In the genomic region with DNA sequence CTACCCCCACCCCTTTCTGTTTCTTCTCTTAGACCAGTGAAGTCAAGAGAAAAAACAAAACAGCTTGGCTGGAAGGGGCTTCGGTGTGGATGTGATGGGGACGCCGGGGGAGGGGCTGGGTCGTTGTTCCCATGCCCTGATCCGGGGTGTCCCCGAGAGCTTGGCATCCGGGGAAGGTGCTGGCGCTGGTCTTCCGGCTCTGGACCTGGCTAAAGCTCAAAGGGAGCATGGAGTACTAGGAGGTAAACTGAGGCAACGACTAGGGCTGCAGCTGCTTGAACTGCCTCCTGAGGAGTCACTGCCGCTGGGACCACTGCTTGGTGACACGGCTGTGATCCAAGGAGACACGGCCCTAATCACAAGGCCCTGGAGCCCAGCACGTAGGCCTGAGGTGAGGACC, we compare ENCODE assay signal across 8 mouse cellular contexts. TPM values are rescaled to one million over a fixed set of nuclear protein-coding genes. Genes with fewer than 3 reads are reported as not detected.
DNase-seq lines count a peak whose midpoint lies in the region; ATAC-seq lines count a peak whose summit lies in the region.

No protein-coding gene starts in this region.

- peaks cover 87% of the 10 kb centered on the region for H3K36me3 ChIP-seq in megakaryocyte, embryonic 14.5 days (replicated peaks; ENCODE audit: low read length)
- peaks cover 68% of the 10 kb centered on the region for H3K36me3 ChIP-seq in limb, embryonic 12.5 days
- peaks cover 47% of the 10 kb centered on the region for H3K36me3 ChIP-seq in stomach, embryonic 14.5 days (ENCODE audit: control insufficient read depth, insufficient read depth, low read length)

- peak overlapping the region; percentile 94 for H3K4me3 ChIP-seq in megakaryocyte, embryonic 14.5 days (replicated peaks)
- peak overlapping the region; percentile 83 for H3K4me3 ChIP-seq in limb, embryonic 12.5 days (replicated peaks)
- H3K4me3 ChIP-seq in stomach, embryonic 14.5 days (ENCODE audit: low read depth, low read length) = peak overlapping the region; percentile 87

- no peaks in the 10 kb centered on the region for H3K9me3 ChIP-seq in megakaryocyte, embryonic 14.5 days
- no peaks in the 10 kb centered on the region for H3K9me3 ChIP-seq in limb, embryonic 12.5 days
- no peaks in the 10 kb centered on the region for H3K9me3 ChIP-seq in stomach, embryonic 14.5 days (ENCODE audit: control insufficient read depth, low read depth, low read length)

- ATAC-seq in megakaryocyte, adult 5-6 weeks (ENCODE audit: poor library complexity, severe bottlenecking) = no peak
- ATAC-seq in limb, embryonic 12.5 days (ENCODE audit: insufficient number of reproducible peaks, insufficient read depth, low FRiP score, low TSS enrichment, low read depth) = no peak
- no peak for ATAC-seq in stomach, embryonic 14.5 days (ENCODE audit: insufficient number of reproducible peaks, insufficient read depth, low FRiP score, low read depth)

- H3K27me3 ChIP-seq in megakaryocyte, embryonic 14.5 days (replicated peaks) = no peaks in the 10 kb centered on the region
- peaks cover 21% of the 10 kb centered on the region for H3K27me3 ChIP-seq in limb, embryonic 12.5 days
- no peaks in the 10 kb centered on the region for H3K27me3 ChIP-seq in stomach, embryonic 14.5 days (ENCODE audit: control insufficient read depth, insufficient read depth, low read length)

- H3K9ac ChIP-seq in limb, embryonic 12.5 days (replicated peaks) = peak overlapping the region; percentile 88
- H3K9ac ChIP-seq in stomach, embryonic 14.5 days (replicated peaks; ENCODE audit: low read depth, low read length) = peak overlapping the region; percentile 83

- 26% methylated on average over 14 of the region's 14 CpGs for WGBS in limb, embryonic 12.5 days
- WGBS in stomach, embryonic 14.5 days = 31% methylated on average over 14 of the region's 14 CpGs

- H3K27ac ChIP-seq in limb, embryonic 12.5 days = no peak overlapping the region
- peak overlapping the region; percentile 93; the same call in 1 of the 2 replicates for H3K27ac ChIP-seq in stomach, embryonic 14.5 days (ENCODE audit: low read length)

- DNase-seq in cerebellum, adult 9-10 months = peak; percentile 62
- DNase-seq in cerebellum, postnatal 36 days = no peak
- no peak for DNase-seq in left cerebral cortex, postnatal 36 days (ENCODE audit: low spot score in 2 of 2)
- no peak for DNase-seq in adrenal gland, adult 8-10 months

- peak overlapping the region; percentile 91 for H3K4me2 ChIP-seq in limb, embryonic 12.5 days
- peak overlapping the region; percentile 88 for H3K4me2 ChIP-seq in stomach, embryonic 14.5 days (replicated peaks; ENCODE audit: low read depth, low read length)

- intact Hi-C loops in left cerebral cortex, postnatal 36 days (cut with DNase I) = no loop called here

- peaks cover 93% of the 10 kb centered on the region for H3K4me1 ChIP-seq in megakaryocyte, embryonic 14.5 days
- H3K4me1 ChIP-seq in limb, embryonic 12.5 days (replicated peaks) = peaks cover 31% of the 10 kb centered on the region
- peaks cover 19% of the 10 kb centered on the region; the same call in 1 of the 2 replicates for H3K4me1 ChIP-seq in stomach, embryonic 14.5 days (ENCODE audit: control insufficient read depth, insufficient read depth, low read length)

RNA-seq across cellular contexts. Expression of gene Ddah2, which starts 1.2 kb away (rescaled TPM):
- polyA plus RNA-seq in megakaryocyte, embryonic 14.5 days (2012; ENCODE audit: insufficient read depth, low replicate concordance) = 30.5 and 36.5 TPM in 2 replicates
- total RNA-seq in megakaryocyte, adult 5-6 weeks (2015) = 2.2 and 3.1 TPM in 2 replicates
- total RNA-seq in megakaryocyte, adult 5-6 weeks (2017) = 1.2 and 2.7 TPM in 2 replicates
- polyA plus RNA-seq in limb, embryonic 12.5 days (2016; fragmentation: Nextera tagmentation; extraction: Ambion mirVana) = 489 and 492 TPM in 2 replicates
- 292 and 322 TPM in 2 replicates for polyA plus RNA-seq in stomach, embryonic 14.5 days (2014; fragmentation: Nextera tagmentation; extraction: Ambion mirVana)
- 10 to 100 TPM; 13.9 to 14.0 TPM for total RNA-seq in left cerebral cortex, postnatal 36 days (2021)
- 10 to 100 TPM; 12.4 to 29.5 (median 21.6) TPM for total RNA-seq in adrenal gland, adult 8-10 months (2022)

RNA-seq across cellular contexts. Expression of gene Ly6g6c, which starts 5.1 kb away (rescaled TPM):
- 14.8 and 15.5 TPM in 2 replicates for polyA plus RNA-seq in megakaryocyte, embryonic 14.5 days (2012; ENCODE audit: insufficient read depth, low replicate concordance)
- not detected in 2 replicates for total RNA-seq in megakaryocyte, adult 5-6 weeks (2015)
- total RNA-seq in megakaryocyte, adult 5-6 weeks (2017) = not detected in 2 replicates
- not detected in 2 replicates for polyA plus RNA-seq in limb, embryonic 12.5 days (2016; fragmentation: Nextera tagmentation; extraction: Ambion mirVana)
- polyA plus RNA-seq in stomach, embryonic 14.5 days (2014; fragmentation: Nextera tagmentation; extraction: Ambion mirVana) = 0.30 and 0.63 TPM in 2 replicates
- total RNA-seq in left cerebral cortex, postnatal 36 days (2021) = not detected
- total RNA-seq in adrenal gland, adult 8-10 months (2022) = not detected

RNA-seq across cellular contexts. Expression of gene Mpig6b, which starts 5.9 kb away (rescaled TPM):
- 53.5 and 66.3 TPM in 2 replicates for polyA plus RNA-seq in megakaryocyte, embryonic 14.5 days (2012; ENCODE audit: insufficient read depth, low replicate concordance)
- total RNA-seq in megakaryocyte, adult 5-6 weeks (2015) = not detected in 2 replicates
- not detected in 2 replicates for total RNA-seq in megakaryocyte, adult 5-6 weeks (2017)
- polyA plus RNA-seq in limb, embryonic 12.5 days (2016; fragmentation: Nextera tagmentation; extraction: Ambion mirVana) = 0.68 and 0.76 TPM in 2 replicates
- 0.97 and 1.3 TPM in 2 replicates for polyA plus RNA-seq in stomach, embryonic 14.5 days (2014; fragmentation: Nextera tagmentation; extraction: Ambion mirVana)
- not detected for total RNA-seq in left cerebral cortex, postnatal 36 days (2021)
- total RNA-seq in adrenal gland, adult 8-10 months (2022) = not detected

RNA-seq across cellular contexts. Expression of gene Clic1, which starts 10.3 kb away (rescaled TPM):
- 244 and 373 TPM in 2 replicates for polyA plus RNA-seq in megakaryocyte, embryonic 14.5 days (2012; ENCODE audit: insufficient read depth, low replicate concordance)
- 415 and 463 TPM in 2 replicates for total RNA-seq in megakaryocyte, adult 5-6 weeks (2015)
- total RNA-seq in megakaryocyte, adult 5-6 weeks (2017) = 386 and 405 TPM in 2 replicates
- 194 and 195 TPM in 2 replicates for polyA plus RNA-seq in limb, embryonic 12.5 days (2016; fragmentation: Nextera tagmentation; extraction: Ambion mirVana)
- 83.0 and 88.5 TPM in 2 replicates for polyA plus RNA-seq in stomach, embryonic 14.5 days (2014; fragmentation: Nextera tagmentation; extraction: Ambion mirVana)
- 1 to 10 TPM; 8.4 to 8.5 TPM for total RNA-seq in left cerebral cortex, postnatal 36 days (2021)
- 100 to 1,000 TPM in 2 of 4 experiments, 10 to 100 TPM in 2; 83.2 to 134 (median 113) TPM for total RNA-seq in adrenal gland, adult 8-10 months (2022)

RNA-seq across cellular contexts. Expression of gene Msh5, which starts 13.5 kb away (rescaled TPM):
- polyA plus RNA-seq in megakaryocyte, embryonic 14.5 days (2012; ENCODE audit: insufficient read depth, low replicate concordance) = 10.5 and 10.9 TPM in 2 replicates
- total RNA-seq in megakaryocyte, adult 5-6 weeks (2015) = 7.4 and 7.5 TPM in 2 replicates
- 3.6 and 6.3 TPM in 2 replicates for total RNA-seq in megakaryocyte, adult 5-6 weeks (2017)
- polyA plus RNA-seq in limb, embryonic 12.5 days (2016; fragmentation: Nextera tagmentation; extraction: Ambion mirVana) = 2.9 and 3.4 TPM in 2 replicates
- polyA plus RNA-seq in stomach, embryonic 14.5 days (2014; fragmentation: Nextera tagmentation; extraction: Ambion mirVana) = 3.6 and 3.8 TPM in 2 replicates
- total RNA-seq in left cerebral cortex, postnatal 36 days (2021) = under 1 TPM in 1 of 2 experiments, not detected in 1; 0.66 TPM
- 1 to 10 TPM in 3 of 4 experiments, under 1 TPM in 1; 0.73 to 4.0 (median 2.2) TPM for total RNA-seq in adrenal gland, adult 8-10 months (2022)
